Mouse (Mus musculus): ENCODE data around the gene Olfr282.

DNA sequence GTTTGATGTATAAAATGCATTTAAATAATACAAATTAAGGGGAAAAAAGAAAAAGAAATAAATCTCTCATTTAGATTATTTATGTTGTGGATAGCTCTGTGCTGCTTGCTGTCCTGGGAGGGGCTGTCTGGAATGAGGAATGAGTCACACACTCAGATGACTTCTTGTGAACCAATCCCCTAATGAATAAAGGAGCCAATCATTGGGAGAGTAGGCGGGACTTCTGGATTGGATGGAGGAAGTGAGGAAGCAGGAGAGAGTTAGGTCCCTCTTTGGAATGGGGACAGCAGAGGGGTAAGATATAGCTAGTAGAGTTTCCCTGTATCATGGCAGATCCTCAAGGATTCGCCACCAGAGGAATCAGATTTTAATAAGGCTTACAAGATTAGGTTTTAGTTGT, 43.4 kb upstream of the Olfr282 start:
- TF ChIP-seq MYOD1 (IDR thresholded peaks at IDR 0.05; ENCODE audit: control insufficient read depth in 1 of 3, insufficient read length in 2 of 3, low read depth in 2 of 3) (no peak), USF1 (IDR thresholded peaks at IDR 0.05; ENCODE audit: low read depth) (no peak), POLR2AphosphoS2 (IDR thresholded peaks at IDR 0.05; ENCODE audit: insufficient read length, low read depth) (no peak), MAX (IDR thresholded peaks at IDR 0.05; ENCODE audit: low read depth) (no peak), POLR2A (IDR thresholded peaks at IDR 0.05; ENCODE audit: insufficient read length, low read depth) (no peak), MYOG (IDR thresholded peaks at IDR 0.05; ENCODE audit: control insufficient read depth in 1 of 3, insufficient read depth in 1 of 3, insufficient read length in 2 of 3, low read depth in 2 of 3) (no peak), E2F4 (IDR thresholded peaks at IDR 0.05; ENCODE audit: insufficient read depth) (no peak), TCF12 (IDR thresholded peaks at IDR 0.05; ENCODE audit: insufficient read depth, poor library complexity, severe bottlenecking) (no peak), SRF (IDR thresholded peaks at IDR 0.05; ENCODE audit: control insufficient read depth, insufficient read length, low read depth) (no peak), REST (IDR thresholded peaks at IDR 0.05; ENCODE audit: insufficient read depth, insufficient read length) (no peak), CEBPB (IDR thresholded peaks at IDR 0.05; ENCODE audit: insufficient read depth, poor library complexity, severe bottlenecking) (no peak)
